Mouse (Mus musculus) brain, adult 2 months (tissue): Measurements from ENCODE around the gene Ces2g.

Source experiments
- DNase-seq: peaks from one replicate; pipeline ENCODE4 v3.0.0; 2011; ENCODE audit warnings: low read depth, low spot score

Gene Ces2g

DNA sequence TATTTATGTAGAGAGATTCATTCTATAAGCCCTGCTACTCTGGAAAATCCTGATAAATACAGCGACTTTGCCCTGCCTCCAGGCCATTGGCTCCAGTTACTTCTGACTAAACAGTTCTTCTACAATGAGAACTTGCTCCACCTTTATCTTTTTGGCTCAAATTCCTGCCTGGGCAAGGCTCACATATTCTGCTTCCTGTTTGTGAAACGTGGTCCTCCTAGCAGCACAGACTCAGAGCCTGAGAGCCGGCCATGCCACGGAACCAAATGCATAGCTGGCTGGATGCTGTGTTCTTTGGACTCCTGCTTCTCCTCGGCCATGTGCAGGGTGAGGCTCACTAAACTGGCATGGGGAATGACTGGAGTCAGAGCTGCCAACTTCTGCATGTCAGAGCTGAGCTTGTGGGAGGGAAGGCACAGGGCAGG, at the start of gene Ces2g:
Gene Ces2g, plus strand, starts transcription at position 182 of the 425 bp plus-strand sequence.
- no peak for DNase-seq

DNA sequence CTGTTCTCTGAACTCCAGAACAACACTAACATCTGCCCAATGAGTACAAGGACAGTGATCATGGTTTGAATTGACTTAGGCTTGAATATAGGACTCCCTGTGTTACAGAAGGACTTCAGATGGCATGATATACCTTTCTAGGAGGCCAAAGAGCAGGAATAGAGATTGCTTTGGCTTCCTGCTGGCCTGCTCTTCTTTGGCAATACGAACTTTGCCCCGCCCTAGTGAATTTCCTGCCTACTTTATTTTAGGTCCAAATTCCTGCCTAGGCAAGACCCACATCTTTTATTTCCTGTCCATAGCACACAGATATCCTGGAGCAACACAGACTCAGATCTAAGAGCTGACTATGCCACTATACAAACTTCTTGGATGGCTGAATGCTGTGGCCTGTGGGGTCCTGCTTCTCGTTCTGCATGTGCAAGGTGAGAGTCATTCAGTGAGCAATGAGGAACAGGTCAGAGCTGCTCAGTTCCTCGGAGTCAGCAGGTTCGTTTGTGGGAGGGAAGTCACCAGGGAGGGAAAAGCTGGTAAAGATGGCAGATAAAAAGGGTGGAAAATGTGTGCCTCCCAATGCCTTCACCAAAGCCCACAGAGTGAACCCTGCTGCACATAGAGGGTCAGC, 35.4 kb upstream of the Ces2g start, which contains the start of gene Ces2e:
Gene Ces2e, plus strand, starts transcription at position 289 of the 625 bp plus-strand sequence.
- DNase-seq: no peak

DNA sequence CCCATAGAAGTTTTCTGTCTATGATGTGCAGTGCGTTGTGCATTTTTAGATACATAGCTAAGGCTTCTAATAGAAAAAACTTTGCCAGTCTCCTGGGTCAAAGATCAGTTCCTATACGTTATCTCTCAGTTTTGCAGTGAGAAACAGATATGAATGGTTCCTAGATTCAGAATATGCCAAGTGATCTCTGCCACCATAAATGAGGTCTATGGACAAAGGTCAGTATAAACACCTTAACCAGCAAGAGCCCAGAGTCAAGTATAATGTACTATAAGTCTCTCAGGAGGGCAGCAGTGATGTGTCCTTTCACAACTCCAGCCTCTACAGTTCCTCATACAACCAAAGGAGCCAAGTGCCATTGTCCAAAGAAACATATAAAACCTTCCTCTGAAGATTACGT, 34.2 kb upstream of the Ces2g start:
- no peak for DNase-seq

DNA sequence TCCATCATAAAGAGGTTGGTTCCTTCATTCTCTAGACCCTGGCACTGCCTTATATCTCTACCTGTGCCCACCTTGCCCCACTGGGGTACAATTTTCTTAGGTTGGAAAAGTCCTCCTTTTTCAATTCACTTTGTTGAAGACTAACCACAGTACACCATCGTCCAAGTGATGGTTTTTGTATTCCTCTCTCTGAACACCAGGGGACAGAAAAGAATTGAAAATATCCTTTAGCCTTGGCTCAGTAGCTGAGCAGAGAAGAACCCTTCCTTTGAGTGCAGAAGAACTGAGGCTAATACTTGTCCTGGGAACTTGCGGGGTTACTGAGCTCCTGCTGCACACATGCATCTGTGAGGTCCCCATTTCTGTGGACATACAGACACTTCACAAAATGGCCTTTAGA, 16.9 kb upstream of the Ces2g start:
- no peak for DNase-seq

DNA sequence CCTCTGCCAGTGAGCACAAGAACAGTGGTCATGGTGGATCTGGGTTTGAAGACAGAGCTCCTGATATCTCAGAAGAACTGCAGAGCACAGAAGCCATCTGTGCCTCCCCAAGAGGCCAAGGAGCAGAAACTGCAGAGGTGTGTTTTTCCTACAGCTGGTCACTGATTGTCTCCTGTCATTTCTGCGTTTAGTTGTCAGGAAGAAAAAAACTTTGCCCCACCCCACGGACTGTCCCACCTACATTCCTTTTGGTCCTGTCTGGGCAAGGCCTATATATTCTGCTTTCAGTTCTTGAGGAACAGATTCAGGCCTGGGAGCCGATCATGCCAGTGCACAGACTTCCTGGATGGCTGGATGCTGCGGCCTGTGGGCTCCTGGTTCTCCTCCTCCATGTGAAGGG, 14.5 kb upstream of the Ces2g start, which contains the start of gene Ces2f:
Gene Ces2f, plus strand, starts transcription at position 301 of the 400 bp plus-strand sequence.
- DNase-seq: no peak

DNA sequence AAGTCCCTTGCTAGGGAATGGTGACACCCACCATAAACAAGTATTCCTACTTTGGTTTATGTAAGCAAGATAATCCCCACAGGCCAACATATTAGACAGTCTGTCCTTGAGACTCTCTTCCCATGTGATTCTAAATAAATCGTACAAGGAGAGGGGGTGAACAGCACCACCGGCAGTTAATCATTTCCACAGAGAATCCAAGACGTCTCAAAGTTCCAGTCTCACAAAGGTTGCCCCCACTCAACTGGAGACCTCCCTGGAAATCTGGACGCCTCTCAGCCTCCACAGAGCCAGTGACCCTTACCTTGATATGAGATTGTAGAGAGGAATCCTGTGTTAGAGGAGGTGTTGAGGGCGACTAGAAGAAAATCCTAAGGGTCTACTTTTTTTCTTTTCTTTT, 12.5 kb upstream of the Ces2g start:
- DNase-seq: no peak

DNA sequence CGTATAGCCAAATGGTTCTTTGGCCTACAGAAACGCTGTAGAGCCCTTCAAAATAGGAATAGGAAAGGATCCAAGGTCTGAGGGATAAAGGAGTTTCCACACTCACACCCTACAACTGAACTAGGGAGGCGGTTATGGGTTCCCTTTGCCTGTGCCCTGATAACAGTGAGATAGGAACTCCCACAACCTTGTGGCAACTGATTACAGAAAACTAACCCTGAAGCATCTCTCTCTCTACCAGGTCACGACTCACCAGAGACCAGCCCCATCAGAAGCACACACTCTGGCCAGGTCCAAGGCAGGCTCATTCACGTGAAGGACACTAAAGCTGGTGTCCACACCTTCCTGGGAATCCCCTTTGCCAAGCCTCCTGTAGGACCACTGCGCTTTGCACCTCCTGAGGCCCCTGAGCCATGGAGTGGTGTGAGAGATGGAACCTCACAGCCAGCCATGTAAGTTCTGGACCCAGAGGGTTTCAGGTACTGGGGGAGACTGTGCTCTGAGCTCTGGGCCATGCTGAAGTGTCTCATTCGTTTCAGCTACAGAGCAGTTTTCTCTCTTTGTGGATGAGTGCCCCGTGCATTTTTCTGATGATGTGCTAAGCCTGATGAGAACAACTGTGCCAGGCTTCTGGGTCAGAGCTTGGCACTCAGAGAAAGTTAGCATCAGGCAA, 847 bp downstream of the Ces2g start:
- no peak for DNase-seq

DNA sequence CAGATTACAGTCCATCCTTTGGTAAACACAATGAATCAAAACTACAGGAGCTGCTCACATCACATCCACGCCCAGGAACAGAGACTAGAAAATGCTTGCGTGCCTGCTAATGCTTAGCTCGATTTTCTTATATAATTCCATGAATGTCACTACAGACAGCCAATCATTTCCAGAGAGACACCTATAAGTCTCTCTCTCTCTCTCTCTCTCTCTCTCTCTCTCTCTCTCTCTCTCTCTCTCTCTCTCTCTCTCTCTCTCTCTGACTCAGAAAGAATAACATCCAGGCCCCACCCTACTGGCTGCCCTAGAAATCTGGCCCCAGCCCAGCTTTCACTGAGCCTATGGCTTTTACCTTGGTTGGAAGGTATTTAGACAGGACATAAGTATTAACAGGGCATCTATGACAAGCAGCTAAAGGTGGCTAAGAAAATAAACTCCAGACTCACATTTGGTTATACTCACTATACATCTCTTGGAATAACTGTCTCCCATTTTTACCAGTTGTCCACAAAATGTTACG, 1.9 kb downstream of the Ces2g start:
- no peak for DNase-seq

DNA sequence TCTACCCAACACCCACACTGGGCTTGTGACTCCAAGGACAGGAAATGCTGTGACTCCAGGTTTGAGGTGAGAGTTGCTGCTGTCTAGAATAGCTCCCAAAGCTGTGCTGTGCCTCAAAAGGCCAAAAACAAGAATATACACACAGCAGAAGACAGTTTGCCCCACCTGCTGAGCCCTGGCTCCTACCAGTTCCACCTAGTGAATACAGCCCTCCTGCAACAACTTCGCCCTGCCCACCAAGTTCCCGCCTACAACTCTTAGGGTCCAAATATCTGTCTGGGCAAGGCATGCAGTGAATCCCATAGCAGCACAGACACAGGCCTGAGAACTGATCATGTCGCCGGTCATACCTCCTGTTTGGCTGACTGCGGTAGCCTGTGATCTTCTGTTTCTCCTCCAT, 22.6 kb downstream of the Ces2g start:
- DNase-seq: no peak

DNA sequence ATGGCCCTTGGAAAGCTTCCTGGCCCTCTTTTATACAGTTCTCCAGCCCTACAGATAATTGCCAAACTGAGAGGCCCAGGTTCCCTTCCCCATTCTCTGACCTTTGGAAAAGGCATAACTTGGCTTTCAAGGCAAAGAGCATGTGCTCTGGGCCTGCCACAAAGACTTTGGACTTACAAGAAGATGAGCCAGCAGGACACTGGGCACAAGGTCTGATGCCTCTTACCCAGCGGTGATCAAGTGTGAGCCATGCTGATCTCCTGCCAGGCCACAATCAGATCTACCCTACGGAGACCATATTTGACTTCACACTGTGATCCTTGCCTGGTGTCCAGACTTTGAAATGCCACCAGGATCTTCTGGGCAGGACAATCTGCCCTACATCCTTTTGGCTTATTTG, 23.4 kb downstream of the Ces2g start:
- DNase-seq: peak; percentile 13

DNA sequence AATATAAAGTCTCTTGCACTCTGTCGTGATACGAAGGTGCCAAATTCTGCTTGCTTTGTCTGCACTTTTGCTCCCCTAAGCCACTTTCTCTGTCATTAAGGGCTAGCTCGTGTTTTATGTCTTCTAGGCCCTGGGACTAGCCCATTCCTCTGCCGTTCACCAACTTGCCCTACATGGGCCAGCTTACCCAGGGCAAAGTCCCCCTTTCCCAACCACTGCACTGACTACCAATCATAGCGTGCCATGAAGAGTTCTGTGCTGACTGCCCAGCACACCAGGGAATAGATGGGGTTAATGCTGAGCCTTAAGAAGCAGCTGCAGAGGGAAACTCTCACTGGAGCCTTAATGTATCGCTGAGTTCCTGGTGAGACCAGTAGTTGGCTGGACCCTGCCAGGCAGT, 36.7 kb downstream of the Ces2g start:
- no peak for DNase-seq

DNA sequence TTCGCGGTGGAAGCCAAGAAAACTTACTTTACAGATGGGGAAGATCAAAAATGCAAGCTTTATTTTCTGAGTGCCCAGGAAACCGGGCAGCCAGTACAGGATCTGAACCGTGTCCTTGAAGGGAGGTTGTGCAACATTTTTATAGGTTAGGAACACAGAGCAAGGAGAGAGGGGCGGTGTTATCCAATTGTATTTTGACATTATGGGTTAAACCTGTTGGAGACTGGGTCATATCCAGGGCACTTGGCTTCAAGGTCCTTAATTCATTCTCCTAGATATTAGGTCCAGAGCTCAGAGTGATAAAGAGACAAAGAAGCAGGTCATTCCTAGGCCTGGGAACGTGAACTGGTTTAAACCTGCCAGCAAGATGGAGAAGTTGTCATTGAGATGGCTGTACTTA, 37.7 kb downstream of the Ces2g start:
- no peak for DNase-seq

DNA sequence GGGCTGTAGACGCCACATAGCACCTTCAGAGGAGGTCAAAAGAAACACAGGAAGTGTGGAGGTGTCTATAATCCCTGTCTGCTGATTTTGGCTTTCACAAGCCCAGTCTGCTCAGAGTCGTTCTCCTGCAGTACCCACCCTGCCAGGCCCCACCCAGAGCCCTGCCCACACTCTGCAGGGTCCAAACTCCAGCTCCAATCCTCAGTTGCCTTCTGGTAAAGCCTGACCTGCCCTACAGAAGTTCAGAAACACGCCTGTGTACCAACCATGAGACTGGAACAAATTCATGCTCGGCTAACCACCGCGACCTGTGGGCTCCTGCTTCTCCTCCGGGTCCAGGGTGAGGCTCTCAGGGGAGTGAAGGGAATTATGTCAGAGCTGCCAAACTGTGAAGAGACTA, 39.1 kb downstream of the Ces2g start, which contains the start of gene Ces2h:
Gene Ces2h, plus strand, starts transcription at position 268 of the 400 bp plus-strand sequence.
- no peak for DNase-seq

DNA sequence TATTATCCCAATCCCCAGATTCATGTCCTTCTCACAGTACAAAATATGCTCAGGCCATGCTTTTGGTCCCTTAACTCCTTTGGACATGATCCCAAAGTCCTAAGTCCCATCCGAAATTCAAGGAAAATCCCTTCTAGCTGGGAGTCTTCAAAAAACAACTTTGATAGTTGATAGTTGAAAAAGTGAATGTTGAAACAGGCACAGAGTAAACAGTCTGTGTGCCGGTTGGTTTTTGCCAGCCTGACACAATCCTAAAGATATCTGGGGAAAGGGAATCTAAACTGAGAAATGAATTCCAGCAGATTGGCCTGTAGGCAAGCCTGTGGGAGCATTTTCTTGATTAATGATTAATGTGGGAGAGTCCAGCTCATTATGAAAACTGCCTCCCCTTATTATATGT, 48.5 kb downstream of the Ces2g start:
- no peak for DNase-seq

DNA sequence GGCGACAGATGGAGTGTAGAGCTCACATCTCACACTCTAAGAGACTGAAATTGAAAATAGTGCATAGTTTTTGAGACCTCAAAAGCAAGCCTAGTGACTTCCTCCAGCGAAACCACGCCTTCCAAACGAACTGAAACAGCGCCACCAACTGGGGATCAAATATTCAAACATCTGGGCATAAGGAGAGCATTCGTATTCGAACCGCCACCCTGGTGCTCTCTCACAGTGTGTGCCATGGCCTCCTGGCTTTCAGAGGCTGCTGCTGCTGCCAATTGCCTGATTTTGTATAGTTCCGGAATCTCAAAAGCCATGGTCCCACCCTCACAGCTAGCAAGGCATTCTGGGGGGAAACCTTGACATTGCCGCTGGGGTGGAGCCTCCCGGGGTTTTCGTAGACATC, 49.6 kb downstream of the Ces2g start:
- DNase-seq: no peak

DNA sequence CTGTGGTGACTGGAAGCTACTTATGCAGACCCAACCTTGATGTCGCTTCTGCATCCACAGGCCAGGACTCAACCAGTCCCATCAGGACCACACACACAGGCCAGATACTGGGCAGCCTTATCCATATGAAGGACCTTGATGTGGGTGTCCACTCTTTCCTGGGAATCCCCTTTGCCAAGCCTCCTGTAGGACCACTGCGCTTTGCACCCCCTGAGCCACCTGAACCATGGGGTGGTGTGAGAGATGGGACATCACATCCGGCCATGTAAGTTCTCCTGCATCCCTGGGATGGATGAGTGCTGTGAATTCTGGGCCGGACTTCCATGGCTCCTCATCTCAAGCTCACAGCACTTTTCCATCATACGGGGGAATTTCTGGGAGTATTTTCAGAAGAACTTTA, 52.9 kb downstream of the Ces2g start:
- no peak for DNase-seq
